Mouse (Mus musculus) liver, embryonic 13.5 days (tissue): ENCODE measurements at regions not wholly inside any gene's neighbourhood (a gene's known extent, or its start where the extent isn't known, plus 50 kb on each side); places are given as distances from the start of the nearest gene placed in this dataset.

Experiments used
- ATAC-seq: fragments of 200-750 bp; cut with Nextera tagmentation; 2 replicates; pipeline ENCODE4 v1.8.0; 2017; ENCODE audit warnings: low read depth, mild to moderate bottlenecking, moderate number of reproducible peaks, moderate library complexity
- DNase-seq: peaks from one replicate; pipeline ENCODE4 v3.0.0; 2022
- H3K27ac ChIP-seq: fragments of 300-500 bp; sonication (generic); 2 replicates; pipeline ENCODE4 v1.5.1; 2015; ENCODE audit warnings: moderate library complexity, mild to moderate bottlenecking, inconsistent platforms
- H3K27me3 ChIP-seq: fragments of 300-500 bp; sonication (generic); 2 replicates; pipeline ENCODE4 v1.6.1; 2015; ENCODE audit warnings: mild to moderate bottlenecking, inconsistent platforms
- H3K36me3 ChIP-seq: fragments of 300-500 bp; sonication (generic); 2 replicates; pipeline ENCODE4 v1.6.1; 2015; ENCODE audit warnings: mild to moderate bottlenecking, inconsistent platforms
- H3K4me1 ChIP-seq: fragments of 300-500 bp; sonication (generic); replicated peaks from 2 replicates; pipeline ENCODE4 v1.6.1; 2015; ENCODE audit warnings: inconsistent platforms
- H3K4me2 ChIP-seq: fragments of 300-500 bp; sonication (generic); 2 replicates; pipeline ENCODE4 v1.6.1; 2015; ENCODE audit warnings: inconsistent platforms, mild to moderate bottlenecking, moderate library complexity
- H3K4me3 ChIP-seq: fragments of 300-500 bp; sonication (generic); replicated peaks from 2 replicates; pipeline ENCODE4 v1.5.1; 2015; ENCODE audit warnings: mild to moderate bottlenecking, inconsistent platforms
- H3K9ac ChIP-seq: fragments of 300-500 bp; sonication (generic); 2 replicates; pipeline ENCODE4 v1.6.1; 2015; ENCODE audit warnings: mild to moderate bottlenecking, inconsistent platforms
- H3K9me3 ChIP-seq: fragments of 300-500 bp; sonication (generic); replicated peaks from 2 replicates; pipeline ENCODE4 v1.6.1; 2016; ENCODE audit warnings: inconsistent platforms
- WGBS: fragments of 180-500 bp; shearing (Covaris S2); methylation state at CpG from one replicate; pipeline ENCODE4 v1.1.7; 2015; ENCODE audit not compliant: insufficient replicate concordance; 5-methylcytosine and 5-hydroxymethylcytosine counted together

DNA sequence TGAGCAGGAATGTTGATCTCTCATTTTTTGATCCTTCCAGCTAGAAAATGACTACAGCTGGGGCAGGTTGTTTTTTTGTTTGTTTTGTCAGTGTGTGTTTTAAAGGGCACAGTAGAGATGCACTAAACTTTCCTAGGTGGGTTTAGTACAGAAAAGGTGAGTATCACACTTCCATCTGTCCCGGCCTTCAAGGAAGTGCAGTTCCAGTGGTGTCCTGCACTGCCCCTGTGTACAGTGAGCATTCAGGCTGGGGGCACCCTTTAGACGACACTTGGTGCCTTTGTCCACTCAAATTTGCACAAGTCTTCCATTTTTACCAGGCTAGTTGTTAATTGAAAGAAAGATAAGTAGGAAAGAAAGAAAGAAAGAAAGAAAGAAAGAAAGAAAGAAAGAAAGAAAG, 218.8 kb upstream of the Trib2 start:
- no peak for ATAC-seq
- no peak overlapping the region for H3K9ac ChIP-seq

DNA sequence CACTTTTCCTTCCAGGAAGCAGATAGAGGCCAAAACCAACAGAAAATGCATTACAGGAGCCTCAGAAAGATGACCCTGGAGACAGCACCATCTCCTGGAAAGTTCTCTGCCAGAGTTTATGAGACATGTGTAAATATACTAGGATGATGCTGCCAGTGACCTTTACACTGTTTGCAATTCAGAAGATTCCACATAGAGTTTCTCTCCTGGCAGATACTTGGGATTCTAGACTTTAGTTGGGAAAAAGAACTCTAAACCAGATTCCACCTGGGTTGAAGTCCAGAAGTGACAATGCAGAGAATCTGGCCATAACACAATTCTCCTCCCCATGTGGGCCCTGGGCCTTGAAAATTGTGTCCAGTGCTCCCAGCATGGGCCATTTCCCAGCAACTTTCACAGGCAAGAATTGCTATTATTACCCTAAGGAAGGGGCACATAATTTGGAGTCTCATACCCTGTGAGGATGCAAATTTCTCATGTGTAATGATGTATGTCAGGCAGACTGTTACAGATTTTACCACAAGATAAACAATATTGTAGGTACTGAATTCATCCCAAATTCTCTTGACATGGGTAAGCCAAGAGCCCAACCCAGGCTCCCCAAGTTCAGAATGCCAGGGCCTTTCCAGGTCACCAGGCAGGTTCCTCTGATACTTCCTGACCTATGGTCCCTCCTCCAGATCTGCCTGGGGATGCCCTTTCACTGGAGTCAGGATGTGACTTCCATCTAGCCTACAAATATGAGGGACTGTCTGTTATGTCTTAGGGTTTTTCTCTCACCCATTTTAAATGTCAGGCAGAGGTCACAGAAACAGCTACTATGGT, 218.2 kb upstream of the Trib2 start:
- no peak for ATAC-seq

More for the DNA sequence above, 218.8 kb upstream of the Trib2 start:
- 47% methylated on average over 2 of the region's 2 CpGs for WGBS
- Histone ChIP-seq H3K4me3 (no peak overlapping the region), H3K36me3 (no peaks in the 10 kb centered on the region), H3K27ac (no peak overlapping the region), H3K9me3 (no peaks in the 10 kb centered on the region), H3K27me3 (no peaks in the 10 kb centered on the region), H3K4me2 (no peak overlapping the region), H3K4me1 (0 out of 2 replicates have a peak, but pooled peaks cover 3% of the 10 kb centered on the region)
- DNase-seq, result no peak

DNA sequence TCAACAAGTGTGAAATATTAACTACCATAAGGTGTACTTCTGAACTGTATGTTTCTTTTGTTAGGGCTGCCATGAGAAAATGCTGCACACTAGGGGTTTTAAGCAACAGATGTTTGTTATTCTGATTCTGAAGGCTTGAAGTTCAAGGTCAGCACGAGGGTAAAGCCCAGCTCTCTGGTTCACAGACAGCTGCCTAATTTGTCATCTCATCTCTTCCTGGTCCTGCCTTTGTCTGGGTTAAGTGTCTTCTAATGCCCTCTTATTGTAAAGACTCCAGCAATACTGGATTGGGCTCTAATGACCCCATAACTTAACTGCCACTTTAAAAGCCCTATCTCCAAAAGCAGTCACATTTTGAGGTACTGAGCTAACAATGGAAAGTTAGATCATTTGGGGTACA, 209.9 kb upstream of the Trib2 start:
- no peak overlapping the region for H3K27ac ChIP-seq
- DNase-seq (no peak), ATAC-seq (no peak)
- no peak overlapping the region for H3K4me3 ChIP-seq
- no peaks in the 10 kb centered on the region for H3K9me3 ChIP-seq
- no peak overlapping the region for H3K9ac ChIP-seq
- H3K4me1 ChIP-seq, result peaks cover 13% of the 10 kb centered on the region
- WGBS, result 26% methylated on average over 1 of the region's 1 CpGs
- no peaks in the 10 kb centered on the region for H3K36me3 ChIP-seq
- H3K4me2 ChIP-seq, result no peak overlapping the region
- H3K27me3 ChIP-seq, result no peaks in the 10 kb centered on the region

More for the DNA sequence above, 218.2 kb upstream of the Trib2 start:
- Histone ChIP-seq H3K9ac (no peak overlapping the region), H3K27ac (no peak overlapping the region), H3K4me3 (no peak overlapping the region), H3K4me2 (no peak overlapping the region), H3K27me3 (no peaks in the 10 kb centered on the region), H3K9me3 (no peaks in the 10 kb centered on the region), H3K4me1 (0 out of 2 replicates have a peak, but pooled peaks cover 3% of the 10 kb centered on the region), H3K36me3 (no peaks in the 10 kb centered on the region)
- DNase-seq, result no peak

DNA sequence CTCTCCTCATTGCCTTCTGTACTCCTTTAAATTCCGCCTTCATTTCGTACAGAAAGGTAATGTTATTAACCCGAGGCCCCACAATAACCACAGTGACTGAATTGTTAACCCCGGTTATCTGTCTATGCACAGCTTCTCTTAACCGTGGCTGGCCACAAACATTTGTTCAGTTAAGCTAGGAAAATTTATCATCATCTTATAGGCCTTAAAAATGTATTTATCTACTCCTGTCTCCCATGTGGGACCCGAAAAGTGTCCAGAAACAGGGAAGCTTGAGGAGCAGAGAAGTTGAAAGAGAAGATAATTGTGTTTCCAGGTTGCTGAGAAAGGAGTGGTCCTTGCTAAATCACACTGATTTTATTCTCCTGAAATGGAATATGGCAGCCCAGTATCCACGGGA, 206.6 kb upstream of the Trib2 start:
- H3K27ac ChIP-seq, result no peak overlapping the region
- no peaks in the 10 kb centered on the region for H3K36me3 ChIP-seq
- WGBS, result 25% methylated on average over 7 of the region's 7 CpGs
- no peak overlapping the region for H3K4me2 ChIP-seq
- no peaks in the 10 kb centered on the region for H3K27me3 ChIP-seq
- DNase-seq, result no peak
- no peak overlapping the region for H3K4me3 ChIP-seq
- peaks cover 18% of the 10 kb centered on the region for H3K4me1 ChIP-seq
- no peaks in the 10 kb centered on the region for H3K9me3 ChIP-seq
- ATAC-seq, result 0 out of 2 replicates have a peak, but pooled peaks have one; percentile 47
- H3K9ac ChIP-seq, result no peak overlapping the region

DNA sequence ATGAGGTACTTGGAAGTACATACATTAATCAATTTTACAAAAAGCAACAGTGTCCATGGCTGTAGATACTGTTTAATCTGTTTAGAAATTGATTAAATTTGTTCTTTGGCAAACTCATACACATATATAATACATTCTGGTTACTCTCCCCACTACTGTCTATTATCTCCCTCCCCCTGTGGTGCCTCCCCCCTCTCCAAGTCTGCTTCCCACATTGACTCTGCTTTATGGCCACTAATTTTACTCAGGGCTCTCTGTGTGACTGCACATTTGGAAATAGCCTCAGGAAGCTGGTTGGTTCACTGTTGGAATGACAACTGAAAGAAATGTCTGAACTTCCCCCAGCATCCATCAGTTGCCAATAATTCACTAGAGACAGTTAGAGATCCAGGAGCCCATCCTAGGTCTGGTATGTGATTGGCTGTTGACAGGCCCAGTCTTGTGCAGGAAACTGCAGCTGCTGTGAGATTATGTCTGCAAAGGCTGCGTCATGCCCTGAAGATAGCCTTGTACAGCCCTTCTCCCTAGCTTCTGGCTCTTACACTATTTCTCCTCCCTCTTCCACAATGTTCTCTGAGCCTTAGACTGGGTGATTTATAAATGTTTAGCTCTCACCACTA, 204.6 kb upstream of the Trib2 start:
- no peak overlapping the region for H3K4me2 ChIP-seq
- WGBS, result 3% methylated on average over 1 of the region's 1 CpGs
- H3K9me3 ChIP-seq, result no peaks in the 10 kb centered on the region
- no peak overlapping the region for H3K4me3 ChIP-seq
- DNase-seq (peak; percentile 37), ATAC-seq (peak; percentile 87)
- H3K27me3 ChIP-seq, result no peaks in the 10 kb centered on the region
- H3K36me3 ChIP-seq, result no peaks in the 10 kb centered on the region
- no peak overlapping the region for H3K27ac ChIP-seq
- no peak overlapping the region for H3K9ac ChIP-seq
- peaks cover 18% of the 10 kb centered on the region for H3K4me1 ChIP-seq

DNA sequence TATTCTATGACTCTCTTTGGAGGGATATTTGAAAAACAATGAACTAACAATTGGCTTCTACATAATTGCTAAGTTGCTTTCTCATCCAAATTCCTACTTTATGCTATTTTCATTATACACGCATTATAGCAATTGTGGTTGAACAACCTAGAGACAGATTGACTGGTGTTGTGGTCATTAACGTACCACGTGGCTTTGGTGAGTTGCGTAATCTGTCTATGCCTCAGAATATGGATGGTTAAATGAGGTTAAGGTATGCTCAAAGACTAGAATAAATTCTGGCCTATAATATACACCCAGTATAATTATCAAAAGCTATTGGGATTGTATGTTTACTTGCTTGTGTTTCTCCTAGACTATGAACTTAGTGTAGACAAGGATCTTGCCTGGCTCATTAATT, 201.5 kb upstream of the Trib2 start:
- 61% methylated on average over 4 of the region's 4 CpGs for WGBS
- Histone ChIP-seq H3K36me3 (no peaks in the 10 kb centered on the region), H3K9me3 (no peaks in the 10 kb centered on the region), H3K27me3 (no peaks in the 10 kb centered on the region), H3K4me1 (peaks cover 12% of the 10 kb centered on the region), H3K4me2 (no peak overlapping the region), H3K27ac (no peak overlapping the region), H3K9ac (no peak overlapping the region), H3K4me3 (no peak overlapping the region)
- DNase-seq (no peak), ATAC-seq (no peak)

DNA sequence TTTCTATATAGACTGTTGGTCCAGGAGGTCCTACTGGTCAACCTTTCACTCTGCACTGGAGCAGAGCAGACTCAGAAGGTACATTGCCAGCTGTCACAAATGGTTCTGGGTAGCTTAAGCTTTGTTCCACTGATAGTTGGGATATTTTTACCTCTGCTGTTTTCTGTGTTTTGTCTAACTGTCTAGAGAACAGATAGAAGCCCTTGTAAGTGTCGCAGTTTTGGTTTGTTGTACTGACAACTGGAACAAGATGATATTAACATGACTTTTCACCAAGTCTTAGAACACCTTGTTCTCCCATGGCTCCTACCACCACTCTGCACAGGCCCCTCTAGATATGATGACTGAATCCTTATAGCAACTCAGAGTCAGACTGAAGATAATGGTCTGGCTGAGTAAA, 199.9 kb upstream of the Trib2 start:
- H3K4me1 ChIP-seq, result peaks cover 5% of the 10 kb centered on the region
- no peak overlapping the region for H3K9ac ChIP-seq
- DNase-seq (no peak), ATAC-seq (no peak)
- WGBS, result 63% methylated on average over 1 of the region's 1 CpGs
- H3K27ac ChIP-seq, result no peak overlapping the region
- H3K27me3 ChIP-seq, result no peaks in the 10 kb centered on the region
- H3K9me3 ChIP-seq, result no peaks in the 10 kb centered on the region
- no peak overlapping the region for H3K4me2 ChIP-seq
- no peaks in the 10 kb centered on the region for H3K36me3 ChIP-seq
- no peak overlapping the region for H3K4me3 ChIP-seq

GRCm38 (mm10) chr12:16015596-16015995, 198.9 kb upstream of the Trib2 start:
- no peaks in the 10 kb centered on the region for H3K27me3 ChIP-seq
- H3K9me3 ChIP-seq, result no peaks in the 10 kb centered on the region
- H3K4me2 ChIP-seq, result no peak overlapping the region
- DNase-seq, result no peak
- H3K36me3 ChIP-seq, result no peaks in the 10 kb centered on the region
- no peaks in the 10 kb centered on the region; the same call in 1 of the 2 replicates for H3K4me1 ChIP-seq
- no peak overlapping the region for H3K9ac ChIP-seq
- no peak overlapping the region for H3K4me3 ChIP-seq
- 81% methylated on average over 8 of the region's 8 CpGs for WGBS
- no peak overlapping the region for H3K27ac ChIP-seq
- ATAC-seq, result no peak

- H3K36me3 ChIP-seq, result no peaks in the 10 kb centered on the region
- no peaks in the 10 kb centered on the region for H3K27me3 ChIP-seq
- 78% methylated on average over 1 of the region's 1 CpGs for WGBS
- peaks cover 2% of the 10 kb centered on the region for H3K4me1 ChIP-seq
- no peaks in the 10 kb centered on the region for H3K9me3 ChIP-seq
- ATAC-seq (no peak), DNase-seq (no peak)
- H3K27ac ChIP-seq, result no peak overlapping the region
- H3K4me3 ChIP-seq, result no peak overlapping the region
- no peak overlapping the region for H3K9ac ChIP-seq
- no peak overlapping the region for H3K4me2 ChIP-seq
Measured at GRCm38 (mm10) chr12:16014679-16015078, 198.0 kb upstream of the Trib2 start.

DNA sequence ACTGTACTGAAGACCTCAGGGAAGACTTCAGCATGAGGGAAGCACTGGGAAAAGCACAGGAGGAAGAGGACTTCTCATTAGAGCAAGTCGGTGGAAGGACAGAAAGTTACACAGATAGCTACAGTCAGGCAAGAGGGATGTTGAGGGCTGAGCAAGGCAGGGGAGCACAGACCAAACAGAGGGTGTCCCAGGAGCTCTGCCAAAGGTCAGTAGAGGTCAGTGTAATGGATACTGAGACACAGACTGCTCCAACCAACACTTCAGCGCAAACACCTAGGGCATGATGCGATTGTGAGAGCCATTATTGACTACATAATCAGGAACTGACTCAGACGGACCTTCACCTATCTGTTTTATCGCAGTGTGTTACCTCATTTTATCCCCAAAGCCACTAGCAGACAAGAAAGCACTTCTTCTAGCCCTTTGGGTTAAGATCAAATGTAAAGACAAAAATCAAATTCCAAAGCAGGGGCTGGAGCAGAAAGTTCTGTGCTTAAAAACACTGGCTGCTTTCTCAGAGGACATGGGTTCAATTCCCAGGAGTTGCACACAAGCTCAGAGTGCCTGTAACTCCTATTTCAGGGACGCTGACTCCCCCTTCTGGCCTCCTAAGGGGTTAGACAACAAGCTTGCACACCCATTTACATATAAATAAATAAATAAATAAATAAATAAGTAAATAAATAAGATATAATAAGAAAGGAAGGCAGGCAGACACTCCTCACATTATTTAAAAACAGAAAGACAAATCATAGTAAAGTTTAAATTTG, 197.3 kb upstream of the Trib2 start:
- peaks cover 7% of the 10 kb centered on the region for H3K4me1 ChIP-seq
- DNase-seq (no peak), ATAC-seq (0 out of 2 replicates have a peak, but pooled peaks have one; percentile 43)
- no peaks in the 10 kb centered on the region for H3K9me3 ChIP-seq
- no peaks in the 10 kb centered on the region for H3K27me3 ChIP-seq
- 56% methylated on average over 6 of the region's 6 CpGs for WGBS
- no peak overlapping the region for H3K9ac ChIP-seq
- no peak overlapping the region for H3K27ac ChIP-seq
- no peak overlapping the region for H3K4me2 ChIP-seq
- H3K36me3 ChIP-seq, result no peaks in the 10 kb centered on the region
- no peak overlapping the region for H3K4me3 ChIP-seq

- Histone ChIP-seq H3K36me3 (no peaks in the 10 kb centered on the region), H3K9me3 (no peaks in the 10 kb centered on the region), H3K4me2 (no peak overlapping the region), H3K4me3 (no peak overlapping the region), H3K9ac (no peak overlapping the region), H3K4me1 (peaks cover 14% of the 10 kb centered on the region), H3K27me3 (no peaks in the 10 kb centered on the region), H3K27ac (no peak overlapping the region)
- 53% methylated on average over 2 of the region's 2 CpGs for WGBS
- no peak for DNase-seq
- no peak for ATAC-seq
Measured at GRCm38 (mm10) chr12:16013354-16013753, 196.6 kb upstream of the Trib2 start.
